Mouse (Mus musculus): ENCODE measurements around the gene Lrrc4.

Lrrc4 gene

GRCm38 (mm10) chr6:28733884-28734647, 97.5 kb downstream of the Lrrc4 start:
- no peak for DNase-seq (ENCODE audit: extremely low spot score, low read depth, low spot score)

GRCm38 (mm10) chr6:28731246-28731645, 100.3 kb downstream of the Lrrc4 start:
- no peak for DNase-seq (ENCODE audit: extremely low spot score, low read depth, low spot score)

- no peak for DNase-seq (ENCODE audit: extremely low spot score, low read depth, low spot score)
Observed at GRCm38 (mm10) chr6:28729649-28730048, 101.9 kb downstream of the Lrrc4 start.

- DNase-seq (ENCODE audit: extremely low spot score, low read depth, low spot score) = no peak
Observed at GRCm38 (mm10) chr6:28729236-28729635, 102.3 kb downstream of the Lrrc4 start.

- no peak for DNase-seq (ENCODE audit: extremely low spot score, low read depth, low spot score)
Observed at GRCm38 (mm10) chr6:28724776-28725175, 106.8 kb downstream of the Lrrc4 start.

GRCm38 (mm10) chr6:28723059-28723458, 108.5 kb downstream of the Lrrc4 start:
- no peak for DNase-seq (ENCODE audit: extremely low spot score, low read depth, low spot score)

- DNase-seq (ENCODE audit: extremely low spot score, low read depth, low spot score) = no peak
Observed at GRCm38 (mm10) chr6:28720391-28721171, 111.0 kb downstream of the Lrrc4 start.

- DNase-seq (ENCODE audit: extremely low spot score, low read depth, low spot score) = no peak
Observed at GRCm38 (mm10) chr6:28717845-28718237, 113.7 kb downstream of the Lrrc4 start.

GRCm38 (mm10) chr6:28717203-28717844, 114.2 kb downstream of the Lrrc4 start:
- no peak for DNase-seq (ENCODE audit: extremely low spot score, low read depth, low spot score)

GRCm38 (mm10) chr6:28710035-28710434, 121.5 kb downstream of the Lrrc4 start:
- no peak for DNase-seq (ENCODE audit: extremely low spot score, low read depth, low spot score)

GRCm38 (mm10) chr6:28706976-28707592, 124.5 kb downstream of the Lrrc4 start:
- DNase-seq (ENCODE audit: extremely low spot score, low read depth, low spot score) = no peak

GRCm38 (mm10) chr6:28706108-28706975, 125.2 kb downstream of the Lrrc4 start:
- no peak for DNase-seq (ENCODE audit: extremely low spot score, low read depth, low spot score)

GRCm38 (mm10) chr6:28705384-28706107, 126.0 kb downstream of the Lrrc4 start:
- DNase-seq (ENCODE audit: extremely low spot score, low read depth, low spot score) = no peak

GRCm38 (mm10) chr6:28704612-28705011, 126.9 kb downstream of the Lrrc4 start:
- DNase-seq (ENCODE audit: extremely low spot score, low read depth, low spot score) = no peak

GRCm38 (mm10) chr6:28697214-28697613, 134.3 kb downstream of the Lrrc4 start:
- no peak for DNase-seq (ENCODE audit: extremely low spot score, low read depth, low spot score)

- no peak for DNase-seq (ENCODE audit: extremely low spot score, low read depth, low spot score)
Observed at GRCm38 (mm10) chr6:28692659-28693058, 138.9 kb downstream of the Lrrc4 start.

GRCm38 (mm10) chr6:28687776-28688175, 143.8 kb downstream of the Lrrc4 start:
- no peak for DNase-seq (ENCODE audit: extremely low spot score, low read depth, low spot score)

GRCm38 (mm10) chr6:28685745-28686144, 145.8 kb downstream of the Lrrc4 start:
- DNase-seq (ENCODE audit: extremely low spot score, low read depth, low spot score) = no peak

- DNase-seq (ENCODE audit: extremely low spot score, low read depth, low spot score) = no peak
Observed at GRCm38 (mm10) chr6:28685052-28685451, 146.5 kb downstream of the Lrrc4 start.

All from hindlimb bud, embryonic 11.5 days (tissue).